Mouse (Mus musculus) ES-CJ7 (cell line): ENCODE measurements around the gene Ssh3.

Source experiments
- DNase-seq: peaks from one replicate; pipeline ENCODE4 v3.0.0; 2011; ENCODE audit warnings: low read depth, low spot score

The Ssh3 gene

DNA sequence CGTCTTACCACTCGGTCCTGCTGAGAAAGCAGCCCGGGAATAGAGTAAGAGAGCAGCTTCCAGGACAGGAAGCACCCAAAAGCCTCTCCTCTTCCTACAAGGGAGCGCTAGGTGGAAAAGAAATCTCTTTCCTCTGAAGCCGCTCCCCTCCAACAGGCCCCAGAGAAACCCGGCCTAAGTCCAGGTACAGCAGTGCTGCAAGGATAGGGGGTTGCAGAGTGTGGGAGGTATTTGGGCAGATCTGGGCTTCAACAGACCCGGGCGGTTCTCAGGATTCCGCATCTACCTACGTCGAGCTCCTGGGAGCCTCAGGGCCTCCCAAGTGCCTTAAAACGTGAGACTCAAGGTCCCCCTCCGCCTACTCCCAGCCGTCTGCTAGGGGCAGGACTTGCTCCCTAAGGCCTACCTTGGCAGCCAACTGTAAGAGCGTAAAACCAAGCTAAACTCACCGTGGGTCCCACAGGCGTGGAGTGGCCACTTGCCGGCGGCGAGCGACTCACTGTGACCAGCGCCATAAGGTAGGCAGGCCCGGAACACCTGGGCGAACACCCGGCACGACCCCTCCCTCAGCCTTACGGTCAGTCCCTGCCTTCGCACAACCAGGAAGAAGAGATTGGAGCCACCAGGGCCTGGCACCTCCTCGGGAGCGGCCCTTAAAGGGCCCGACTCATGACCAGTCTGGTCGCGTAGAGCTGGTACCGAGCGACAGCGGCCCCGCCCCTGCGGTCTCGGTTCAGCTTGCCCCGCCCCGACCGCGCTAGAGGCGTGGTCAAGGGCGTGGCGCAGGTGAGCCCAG, at the start of gene Ssh3:
TSS of gene Ssh3 (minus strand) at position 615 of the 796 bp plus-strand sequence.
- peak; percentile 34 for DNase-seq

DNA sequence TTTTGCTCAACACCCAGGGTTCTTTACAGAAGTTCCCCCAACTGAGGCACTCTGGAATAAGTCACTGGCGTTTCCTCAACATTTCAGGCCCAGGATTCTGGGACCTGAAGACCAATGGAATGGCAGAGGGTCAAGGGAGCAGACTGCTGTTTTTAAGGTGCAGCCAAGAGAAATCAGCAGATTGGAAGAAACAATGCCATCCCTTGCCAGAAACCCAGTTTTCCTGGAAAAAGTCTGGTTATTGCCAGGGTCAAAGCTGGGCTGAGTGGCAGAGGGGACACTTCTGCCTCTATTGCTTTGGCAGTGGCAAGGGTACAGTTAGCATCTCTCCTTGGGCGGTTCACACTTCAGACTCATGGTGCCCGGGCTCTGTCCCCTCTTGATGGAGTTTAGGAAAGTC, 48.2 kb upstream of the Ssh3 start:
- no peak for DNase-seq

DNA sequence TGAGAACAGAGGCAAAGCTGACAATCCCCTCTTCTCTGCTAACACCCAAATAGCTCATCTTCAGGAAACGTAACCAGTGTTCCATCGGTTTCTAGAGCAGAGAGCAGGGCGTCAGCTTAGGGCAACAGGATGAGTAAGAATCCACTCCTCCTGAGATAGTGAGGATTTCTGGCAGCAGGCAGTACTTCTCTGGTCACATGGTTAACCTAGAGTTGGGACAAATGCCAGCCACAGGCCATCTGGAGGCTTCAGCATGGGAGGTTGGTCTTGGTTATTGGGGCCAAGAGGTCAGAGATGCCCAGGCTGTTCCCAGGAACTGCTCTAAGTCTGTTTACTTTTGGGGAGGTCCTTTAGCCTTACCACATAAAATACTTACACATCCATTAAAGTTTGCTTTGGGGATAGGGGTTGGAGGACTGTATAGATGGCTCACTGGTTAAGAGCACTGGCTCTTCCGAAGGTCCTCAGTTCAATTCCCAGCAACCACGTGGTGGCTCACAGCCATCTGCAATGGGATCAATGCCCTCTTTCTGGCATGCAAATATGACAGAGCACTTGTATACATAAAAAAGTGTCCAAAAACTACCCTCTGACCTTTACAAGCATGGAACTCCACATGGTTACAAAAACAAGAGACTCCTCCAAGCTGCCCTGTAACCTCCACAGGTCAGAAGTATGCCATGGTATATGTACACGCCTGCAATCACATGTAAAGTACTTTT, 46.4 kb upstream of the Ssh3 start:
- DNase-seq, result no peak

DNA sequence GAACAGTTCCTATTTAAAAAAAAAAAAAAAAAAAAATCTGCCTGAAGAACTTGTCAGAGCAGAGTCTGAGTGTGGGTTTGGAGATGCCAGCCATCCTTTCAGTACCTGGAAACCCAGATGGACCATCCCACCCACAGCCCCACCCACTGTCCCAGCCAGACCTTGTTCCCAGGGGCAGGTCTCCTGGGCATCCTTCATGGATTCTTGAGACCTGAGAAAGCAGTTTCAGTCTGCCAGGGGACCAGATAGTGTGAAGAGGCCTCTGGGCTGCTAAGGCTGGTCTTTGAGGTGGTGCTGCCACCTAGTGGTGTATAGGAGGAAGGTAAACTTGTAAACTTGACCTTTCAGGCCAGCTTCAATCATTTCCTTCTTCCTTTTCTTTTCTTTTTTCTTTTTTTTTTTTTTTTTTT, 40.8 kb upstream of the Ssh3 start:
- peak; percentile 83 for DNase-seq

DNA sequence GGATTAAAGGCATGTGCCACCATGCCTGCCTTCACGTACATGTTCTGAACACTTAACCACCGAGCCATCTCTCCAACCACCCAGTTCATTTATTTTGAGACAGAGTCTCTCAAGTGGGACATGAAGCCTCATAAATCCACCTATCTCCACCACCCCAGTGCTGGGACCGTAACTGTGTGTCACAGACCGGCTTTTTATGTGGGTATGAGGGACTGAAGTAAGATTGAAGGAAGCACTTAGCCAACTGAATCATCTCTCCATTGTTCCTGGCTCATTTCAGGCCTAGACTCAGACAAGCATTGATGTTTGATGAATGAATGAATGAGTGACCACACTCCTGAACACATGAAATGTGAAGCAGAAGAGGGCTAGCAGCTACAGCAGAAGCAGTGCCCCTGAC, 40.3 kb upstream of the Ssh3 start:
- no peak for DNase-seq

DNA sequence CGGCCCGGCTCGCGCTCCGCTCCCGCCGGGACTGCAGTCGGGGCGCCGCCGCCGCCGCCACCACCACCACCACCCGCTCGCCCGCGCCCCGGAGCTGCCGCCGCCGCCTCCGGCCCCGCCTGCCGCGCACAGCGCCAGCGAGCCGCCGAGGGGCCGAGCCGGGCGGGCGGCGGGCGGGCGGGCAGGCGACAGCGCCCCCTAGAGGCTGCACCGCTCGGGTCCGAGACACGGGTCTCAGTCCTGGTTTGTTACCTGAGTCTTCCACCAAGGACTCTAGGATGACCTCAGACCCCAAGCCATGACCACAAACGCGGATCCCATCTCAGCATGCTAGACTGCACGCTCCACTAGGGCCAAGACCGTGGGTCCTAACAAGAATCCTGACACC, 37.2 kb upstream of the Ssh3 start, which contains the start of gene Grk2:
TSS of gene Grk2 (minus strand) at position 33 of the 388 bp plus-strand sequence.
- peak; percentile 63 for DNase-seq

DNA sequence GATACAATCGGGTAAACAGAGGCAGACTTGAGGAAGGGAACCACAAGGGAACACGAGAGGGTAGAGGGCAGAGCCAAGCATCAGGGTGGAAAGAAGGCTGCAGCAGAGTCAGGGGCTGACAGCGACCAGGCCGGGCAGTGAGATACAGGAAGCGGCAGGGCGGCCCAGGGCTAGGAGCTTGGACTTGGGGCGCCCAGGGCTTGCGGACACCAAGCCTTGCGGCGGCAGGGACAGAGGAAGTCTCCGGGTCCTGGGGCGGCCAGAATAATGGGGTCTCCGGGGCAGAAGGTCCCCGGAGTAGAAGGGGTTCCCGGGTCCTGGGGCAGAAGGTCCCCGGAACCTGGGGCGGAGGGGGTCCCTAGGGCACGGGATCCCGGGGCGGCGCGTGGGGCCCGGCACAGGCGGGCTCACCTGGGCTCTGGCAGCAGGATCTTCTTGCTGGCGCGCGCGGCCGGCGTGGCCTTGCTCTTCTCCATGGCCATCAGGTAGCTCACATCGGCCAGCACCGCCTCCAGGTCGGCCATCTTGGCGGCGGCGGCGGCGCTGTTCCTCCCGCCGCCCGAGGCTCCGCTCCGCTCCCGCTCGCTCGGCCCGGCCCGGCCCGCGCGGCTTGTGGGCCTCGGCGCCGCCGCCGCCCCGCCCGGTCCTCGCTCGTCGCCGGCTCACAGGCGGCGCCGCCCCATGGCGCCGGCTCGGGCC, 36.7 kb upstream of the Ssh3 start:
- DNase-seq, result no peak

DNA sequence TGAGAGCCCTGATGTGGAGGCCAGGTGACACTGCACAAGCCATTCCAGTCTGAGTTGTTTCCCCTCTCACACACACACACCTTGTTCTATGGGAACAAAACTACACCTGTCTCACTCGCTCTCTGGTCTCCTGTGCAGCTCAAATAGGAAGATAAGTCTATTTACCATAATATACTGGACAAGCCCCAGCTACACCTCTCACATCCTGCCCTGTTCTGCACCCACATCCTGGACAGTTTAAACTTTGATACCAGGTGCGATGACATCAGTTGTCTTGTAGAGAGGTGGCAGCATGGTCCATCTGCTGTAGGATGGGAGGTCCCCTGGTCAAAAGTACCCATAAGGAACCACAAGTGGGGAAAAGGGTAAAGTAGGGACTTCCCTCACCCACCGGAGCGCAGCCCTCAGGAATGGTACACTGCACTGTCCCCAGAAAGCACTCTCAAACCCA, 35.9 kb upstream of the Ssh3 start:
- DNase-seq, result no peak

DNA sequence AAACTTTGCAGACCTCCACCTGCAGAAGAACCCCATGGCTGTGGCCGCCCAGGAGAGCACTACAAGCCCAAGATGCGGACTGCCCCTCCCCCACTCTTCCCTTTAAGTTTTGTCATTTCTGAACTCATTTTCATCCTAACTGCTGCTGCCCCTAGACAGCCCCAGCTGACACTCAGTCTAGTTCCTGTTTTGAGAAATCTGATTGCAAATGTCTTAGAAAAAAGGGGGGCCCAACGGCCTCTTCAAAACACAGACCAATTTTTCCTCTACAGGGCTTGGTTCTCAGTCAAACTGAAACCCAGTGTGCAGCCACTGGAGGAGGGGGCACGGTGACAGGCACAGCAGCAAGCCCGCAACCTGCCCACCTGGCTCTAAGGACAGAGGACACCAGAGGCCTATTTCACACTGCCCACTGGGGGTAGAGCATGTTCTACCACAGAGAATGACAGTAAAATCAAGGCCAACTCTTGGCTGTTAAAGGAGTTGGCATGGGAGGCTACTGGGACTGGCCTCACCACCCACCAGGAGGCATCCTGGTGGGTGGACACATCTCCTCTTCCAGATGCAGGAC, 35.4 kb upstream of the Ssh3 start:
- DNase-seq, result no peak

DNA sequence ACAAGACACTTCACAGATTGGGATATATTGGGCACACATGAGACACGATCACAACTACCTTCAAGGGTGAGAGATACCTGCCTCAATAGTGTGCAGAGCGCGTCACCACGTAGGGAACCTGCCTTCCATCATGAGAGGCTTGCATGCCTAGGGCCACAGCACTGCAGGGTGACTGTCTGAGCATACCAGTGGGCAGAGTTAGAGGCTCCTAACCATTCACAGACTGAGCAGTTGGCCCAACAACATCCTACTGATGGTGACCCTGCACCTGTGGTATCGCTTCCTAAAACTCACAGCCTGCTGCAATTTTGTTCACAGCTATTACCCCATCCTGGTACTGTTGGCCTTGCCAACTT, 34.6 kb upstream of the Ssh3 start:
- no peak for DNase-seq

DNA sequence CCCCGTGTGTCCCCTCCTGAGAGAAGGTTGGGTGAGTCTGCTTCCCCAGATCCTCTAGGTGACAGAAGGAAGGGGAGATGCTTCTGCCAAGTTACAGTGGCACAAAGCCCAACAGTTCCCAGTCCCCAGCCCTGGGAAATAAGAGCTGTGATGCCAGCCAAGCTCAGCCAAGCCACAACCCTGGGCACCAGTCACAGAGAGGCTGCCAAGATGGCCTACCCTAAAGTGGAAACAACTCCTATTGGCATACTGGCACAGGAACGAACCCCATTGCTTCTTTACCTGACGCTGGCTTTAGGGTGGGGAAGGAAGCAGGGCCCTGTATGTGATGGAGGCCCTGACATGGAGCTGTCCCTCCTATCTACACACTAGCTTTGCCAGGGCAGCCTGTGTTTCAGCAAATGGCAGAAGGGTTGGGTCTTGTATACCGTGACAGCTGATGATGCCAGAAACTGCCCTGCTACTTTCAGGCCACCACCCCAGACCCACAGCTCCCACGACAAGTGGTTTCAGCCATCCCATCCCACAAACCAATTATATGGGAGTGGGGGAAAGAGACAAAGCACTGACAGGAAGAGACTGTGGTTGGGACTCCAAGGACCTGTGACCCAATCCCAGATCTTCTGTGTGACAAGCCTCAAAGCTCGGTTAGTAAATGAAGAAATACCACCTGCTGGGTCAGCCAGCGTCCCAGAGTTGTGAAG, 34.1 kb upstream of the Ssh3 start:
- DNase-seq, result no peak

DNA sequence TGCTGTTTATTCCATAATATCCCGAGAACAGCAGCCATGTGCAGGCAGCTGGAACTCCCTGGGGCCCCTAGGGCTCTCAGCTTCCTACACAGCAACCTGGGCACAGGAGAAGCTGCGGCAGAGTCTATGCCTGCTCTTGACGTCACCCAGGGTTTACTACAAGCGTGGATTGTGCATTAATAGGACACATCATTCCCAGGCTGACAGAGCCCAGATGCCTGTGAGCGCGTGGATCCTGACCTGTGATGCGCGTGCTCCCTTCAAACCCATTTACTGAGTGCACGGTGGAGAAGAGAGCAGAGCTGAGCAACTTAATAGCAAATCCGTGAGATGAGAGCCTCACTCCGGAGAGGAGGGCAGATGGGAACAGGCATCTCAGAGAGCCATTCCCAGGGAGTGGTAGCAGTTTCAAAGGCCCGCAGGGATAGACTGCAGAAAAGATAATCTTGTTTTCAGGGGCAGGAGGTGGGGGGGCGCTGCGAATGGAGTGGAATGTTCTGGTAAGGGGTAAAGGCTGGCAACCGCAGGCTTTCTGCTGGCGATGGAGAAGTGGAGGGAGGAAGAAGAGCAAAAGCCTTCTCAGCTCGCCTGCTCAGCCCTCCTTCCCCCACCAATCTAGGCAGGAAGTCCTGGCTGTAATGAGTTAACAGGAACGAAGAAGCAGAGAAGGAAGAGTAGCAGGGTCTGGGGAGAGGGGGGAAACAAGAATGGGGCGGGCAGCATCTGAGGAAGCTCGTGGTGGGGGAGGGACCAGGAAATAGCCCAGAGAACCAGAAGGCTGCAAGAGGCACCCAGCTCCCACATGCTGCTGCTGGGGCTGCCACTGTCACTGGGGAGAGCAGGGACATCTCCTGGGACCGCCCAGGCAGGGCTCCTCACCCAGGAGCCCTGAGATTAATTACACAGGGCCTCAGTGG, 33.0 kb upstream of the Ssh3 start:
- no peak for DNase-seq

DNA sequence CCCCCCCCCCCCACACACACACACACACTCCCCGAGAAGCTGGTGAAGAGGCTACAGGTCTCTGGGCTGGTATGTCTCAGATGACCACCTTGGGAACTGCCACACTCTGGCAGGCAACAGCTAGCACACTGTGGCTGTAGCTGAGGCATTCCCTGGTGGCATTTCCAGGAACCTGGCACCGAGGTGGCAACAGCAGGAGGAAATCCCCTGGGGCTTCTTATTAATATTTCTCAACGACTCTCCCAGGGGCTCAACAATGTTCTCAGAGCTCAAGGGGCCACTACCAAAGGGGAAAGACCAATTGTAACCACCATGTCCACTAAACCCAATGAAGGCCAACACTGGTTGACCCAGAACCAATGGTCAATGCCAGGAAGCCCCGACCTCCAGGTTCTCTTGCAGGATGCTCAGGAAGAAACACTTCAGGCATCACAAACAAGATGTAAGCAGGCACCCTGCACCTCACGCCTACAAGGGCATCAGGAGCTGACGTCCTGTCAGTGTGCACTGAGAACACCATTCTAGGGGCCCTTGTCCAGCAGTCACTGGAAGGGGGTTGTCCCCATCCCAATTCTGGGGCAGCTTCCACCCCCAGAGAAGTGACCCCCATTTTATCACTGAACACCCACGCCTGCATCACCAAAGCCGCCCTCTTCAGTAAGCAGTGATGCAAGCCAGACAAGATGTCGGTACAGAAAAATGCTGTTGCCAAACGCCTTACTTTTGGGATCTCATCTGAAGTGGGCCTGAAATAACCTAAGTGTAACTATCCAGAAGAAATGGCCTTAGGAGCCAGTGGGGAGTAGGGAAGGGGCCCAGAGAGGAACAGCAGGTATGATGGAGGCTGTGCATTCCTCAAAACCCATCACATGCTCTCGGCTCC, 32.1 kb upstream of the Ssh3 start:
- DNase-seq, result no peak

DNA sequence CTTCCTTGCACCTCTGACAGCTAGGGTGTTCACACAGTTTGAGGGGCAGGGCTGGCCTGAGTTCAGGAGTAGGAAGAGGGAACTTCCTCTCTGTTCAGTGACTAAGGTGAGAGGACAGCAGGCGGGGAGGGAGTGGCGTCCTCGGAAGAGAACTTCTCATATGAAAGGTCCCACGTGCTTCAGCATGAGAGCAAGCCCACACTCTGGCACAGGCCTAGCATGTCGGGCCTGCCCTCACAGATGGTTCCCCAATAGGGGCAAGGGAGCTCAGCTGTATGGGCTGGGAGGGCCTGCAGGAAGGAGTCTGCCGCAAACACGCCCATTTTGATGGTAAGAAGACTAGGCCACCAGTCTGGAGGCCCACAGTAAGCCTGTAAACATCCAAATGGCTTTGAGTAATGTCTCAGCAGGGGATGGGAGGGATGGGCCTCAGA, 31.3 kb upstream of the Ssh3 start:
- peak; percentile 68 for DNase-seq

DNA sequence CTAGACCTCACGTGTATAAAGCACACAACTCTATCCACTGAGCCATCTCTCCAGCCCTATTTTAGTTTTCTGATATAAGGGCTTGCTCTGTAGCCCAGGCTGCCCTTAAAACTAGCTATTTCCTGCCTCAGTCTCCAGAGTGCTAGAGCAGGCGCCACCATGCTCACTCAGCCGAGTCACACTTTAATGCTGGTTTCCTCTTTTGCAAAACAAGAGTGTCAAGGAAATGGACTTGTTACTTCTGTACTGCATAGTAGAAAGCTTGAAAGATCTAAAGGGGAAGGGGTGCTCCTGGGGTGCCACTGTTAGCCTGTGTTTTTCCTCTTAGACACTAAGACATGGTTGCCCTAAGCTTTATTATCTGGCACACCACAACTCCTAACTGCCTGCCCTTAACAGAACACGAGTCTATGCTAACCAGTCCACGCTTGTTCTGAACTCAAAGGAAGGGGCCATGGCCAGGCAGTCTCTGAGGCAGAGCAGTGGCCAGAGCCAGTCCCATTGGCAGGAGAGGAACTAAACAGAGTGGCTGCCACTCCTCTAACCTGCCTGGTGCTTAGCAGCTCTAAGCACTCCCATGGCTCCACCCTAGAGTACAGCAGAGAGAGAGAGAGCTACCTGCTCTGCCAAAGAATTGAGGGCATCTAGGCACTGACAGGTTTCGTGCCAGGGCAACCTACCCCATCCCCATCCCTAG, 30.7 kb upstream of the Ssh3 start:
- DNase-seq, result no peak

DNA sequence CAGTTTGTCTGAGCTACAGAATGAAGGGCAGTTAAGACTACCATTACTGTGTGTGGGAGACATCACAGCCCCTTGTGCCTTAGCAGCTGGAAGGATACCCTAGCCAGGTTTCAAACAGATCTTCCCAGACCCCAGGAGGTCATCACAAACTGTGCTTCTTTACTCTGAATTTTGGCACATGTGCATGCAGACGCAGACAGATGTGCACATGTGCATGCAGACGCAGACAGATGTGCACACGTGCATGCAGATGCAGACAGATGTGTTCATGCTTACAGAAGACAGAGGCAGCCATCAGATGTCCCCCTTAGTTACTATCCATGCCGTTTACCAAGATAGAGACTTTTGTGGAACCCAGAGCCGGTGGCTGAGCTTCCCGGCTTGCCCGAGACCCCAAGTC, 30.1 kb upstream of the Ssh3 start:
- DNase-seq, result no peak

DNA sequence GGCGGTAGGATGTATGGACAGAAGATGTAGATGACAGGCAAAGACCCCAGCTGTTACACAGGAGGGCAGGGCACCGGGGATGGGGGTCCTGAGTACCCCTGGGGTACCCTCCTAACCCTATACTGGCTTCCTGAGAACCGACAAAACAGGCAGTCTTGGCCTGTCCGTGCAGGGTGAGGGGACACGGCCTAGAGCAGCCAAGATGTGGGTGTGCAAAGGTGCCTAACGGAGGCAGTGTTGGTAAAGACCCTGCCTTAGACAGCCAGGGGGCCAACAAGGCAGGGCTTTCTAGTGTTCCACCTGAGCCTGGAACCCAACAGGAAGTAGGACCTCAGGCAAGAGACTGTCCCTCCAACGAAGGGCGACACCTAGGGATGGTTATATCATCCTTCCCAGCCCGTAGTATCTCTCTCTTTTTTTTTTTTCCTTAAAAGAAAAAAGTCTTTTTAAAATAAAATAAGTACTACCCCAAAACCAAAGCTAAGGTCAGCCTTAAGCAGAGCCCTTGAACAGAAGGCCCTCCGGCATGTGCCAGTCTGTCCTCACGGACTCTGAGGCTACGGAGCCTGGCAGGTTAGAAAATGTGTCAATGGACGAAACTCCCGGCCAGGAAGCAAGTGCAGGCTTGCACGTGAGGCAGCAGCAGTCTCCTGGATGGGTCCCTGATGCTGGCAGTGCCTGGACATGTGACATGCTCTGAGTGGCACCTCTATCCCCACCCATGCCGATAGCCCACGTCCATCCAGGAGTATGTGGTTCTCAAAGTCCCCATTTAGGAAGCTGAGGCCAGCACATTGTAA, 29.5 kb upstream of the Ssh3 start:
- DNase-seq, result no peak

DNA sequence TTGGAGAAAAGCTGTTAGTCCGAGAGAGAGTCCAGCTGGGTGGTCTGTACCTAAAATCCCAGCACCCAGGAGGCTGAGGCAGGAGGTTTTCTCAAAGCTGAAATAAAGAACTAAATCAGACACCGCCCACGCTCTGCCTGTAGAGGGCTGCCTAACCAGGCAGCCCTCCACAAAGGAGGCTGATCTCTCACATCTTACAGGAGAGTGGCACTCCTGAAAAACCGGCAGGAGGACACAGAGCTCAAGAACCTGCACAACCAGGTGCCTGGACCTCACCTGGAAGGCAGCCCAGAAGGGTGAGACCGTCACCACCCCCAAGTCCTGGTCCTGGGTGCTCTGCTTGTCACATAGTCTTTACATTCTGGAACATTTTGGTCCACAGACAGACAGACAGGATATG, 28.9 kb upstream of the Ssh3 start:
- DNase-seq, result no peak
